Mouse (Mus musculus) heart, embryonic 15.5 days (tissue): ENCODE results near the gene Slc25a18. TPM values are rescaled to one million over a fixed set of nuclear protein-coding genes. Genes with fewer than 3 reads are reported as not detected.
"Not testable (repeated sequence)": the region's sequence is repeated elsewhere in the genome, so short reads cannot be mapped to it uniquely, and the experiment has no call there.

ENCODE experiments used
- ATAC-seq: fragments of 200-750 bp; cut with Nextera tagmentation; replicated peaks from 2 replicates; pipeline ENCODE4 v1.8.0; 2017; ENCODE audit warnings: low read depth, moderate TSS enrichment; ENCODE audit not compliant: insufficient number of reproducible peaks, insufficient read depth, low FRiP score
- H3K27ac ChIP-seq: fragments of 300-500 bp; sonication (generic); 2 replicates; pipeline ENCODE4 v1.5.1; 2015; ENCODE audit warnings: mild to moderate bottlenecking, inconsistent platforms
- H3K27me3 ChIP-seq: fragments of 300-500 bp; sonication (generic); 2 replicates; pipeline ENCODE4 v1.6.1; 2015; ENCODE audit warnings: inconsistent platforms
- H3K36me3 ChIP-seq: fragments of 300-500 bp; sonication (generic); 2 replicates; pipeline ENCODE4 v1.6.1; 2015; ENCODE audit warnings: mild to moderate bottlenecking, inconsistent platforms
- H3K4me1 ChIP-seq: fragments of 300-500 bp; sonication (generic); replicated peaks from 2 replicates; pipeline ENCODE4 v1.6.1; 2015; ENCODE audit warnings: inconsistent platforms
- H3K4me2 ChIP-seq: fragments of 300-500 bp; sonication (generic); 2 replicates; pipeline ENCODE4 v1.6.1; 2015; ENCODE audit warnings: inconsistent platforms, mild to moderate bottlenecking, moderate library complexity
- H3K4me3 ChIP-seq: fragments of 300-500 bp; sonication (generic); 2 replicates; pipeline ENCODE4 v1.5.1; 2015; ENCODE audit warnings: mild to moderate bottlenecking, inconsistent platforms
- H3K9ac ChIP-seq: fragments of 300-500 bp; sonication (generic); 2 replicates; pipeline ENCODE4 v1.6.1; 2015; ENCODE audit warnings: mild to moderate bottlenecking, inconsistent platforms
- H3K9me3 ChIP-seq: fragments of 300-500 bp; sonication (generic); replicated peaks from 2 replicates; pipeline ENCODE4 v1.6.1; 2016; ENCODE audit warnings: inconsistent platforms
- WGBS: fragments of 180-500 bp; shearing (Covaris S2); methylation state at CpG from one replicate; pipeline ENCODE4 v1.1.7; 2015; ENCODE audit warnings: mixed read lengths; 5-methylcytosine and 5-hydroxymethylcytosine counted together
- polyA plus RNA-seq: library from polyadenylated mRNA; unstranded; fragments of >200 nt; fragmentation: Nextera tagmentation; extraction: Ambion mirVana; gene quantifications from 2 replicates; pipeline ENCODE4 v1.2.1, GENCODE M21; 2015

Slc25a18 gene
- polyA plus RNA-seq, 1 experiment from 2014 or later, result 0.09 TPM

DNA sequence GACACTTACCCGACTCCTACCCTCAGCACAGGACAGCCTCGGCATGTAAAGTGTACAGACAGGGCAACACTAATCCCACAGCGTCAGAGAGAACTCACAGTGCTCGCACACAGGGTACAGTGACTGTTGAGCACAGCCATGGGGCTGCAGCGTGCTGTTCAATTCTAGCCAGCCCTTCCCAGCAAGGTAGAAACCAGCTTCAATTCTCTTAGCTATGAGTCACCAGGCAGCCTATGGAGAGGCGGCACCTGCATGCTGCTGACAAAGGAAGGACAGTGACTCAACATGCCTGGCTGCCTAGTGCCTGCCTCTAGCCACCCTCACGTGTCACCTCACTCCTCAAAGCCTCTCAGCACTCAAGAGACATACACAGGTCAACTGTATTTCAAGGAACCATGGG is 24.6 kb downstream of the Slc25a18 start:
- no peaks in the 10 kb centered on the region for H3K4me1 ChIP-seq
- H3K27ac ChIP-seq, result no peak overlapping the region
- H3K9me3 ChIP-seq, result no peaks in the 10 kb centered on the region
- peaks cover 95% of the 10 kb centered on the region for H3K36me3 ChIP-seq
- H3K4me2 ChIP-seq, result no peak overlapping the region
- ATAC-seq, result no peak
- no peak overlapping the region for H3K9ac ChIP-seq
- WGBS, result 70% methylated on average over 7 of the region's 7 CpGs
- no peaks in the 10 kb centered on the region for H3K27me3 ChIP-seq
- no peak overlapping the region for H3K4me3 ChIP-seq

DNA sequence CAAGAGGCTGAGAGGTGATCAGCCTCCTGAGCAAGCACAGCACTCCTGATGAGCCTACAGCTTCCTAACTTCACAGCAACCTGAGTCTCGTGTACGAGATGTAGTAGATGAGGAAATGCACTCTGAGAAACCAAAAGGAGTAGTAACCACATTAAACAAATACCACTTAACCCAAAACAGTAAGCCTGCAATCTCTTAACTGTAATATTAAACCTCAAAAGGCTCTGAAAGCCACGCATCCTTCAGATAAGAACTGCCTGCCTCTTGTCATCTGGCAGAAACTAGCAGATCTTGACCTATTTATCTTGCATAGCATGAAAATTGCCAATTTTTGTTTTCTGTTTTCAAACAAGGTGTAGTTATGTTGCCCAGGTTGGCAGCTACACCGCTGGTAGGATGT is 25.5 kb downstream of the Slc25a18 start:
- no peaks in the 10 kb centered on the region for H3K4me1 ChIP-seq
- H3K27ac ChIP-seq, result no peak overlapping the region
- H3K9ac ChIP-seq, result no peak overlapping the region
- no peaks in the 10 kb centered on the region for H3K27me3 ChIP-seq
- WGBS, result 82% methylated on average over 4 of the region's 4 CpGs
- H3K9me3 ChIP-seq, result no peaks in the 10 kb centered on the region
- no peak overlapping the region for H3K4me2 ChIP-seq
- no peak overlapping the region for H3K4me3 ChIP-seq
- no peak for ATAC-seq
- H3K36me3 ChIP-seq, result peaks cover 95% of the 10 kb centered on the region

- H3K4me1 ChIP-seq, result no peaks in the 10 kb centered on the region
- no peak overlapping the region for H3K9ac ChIP-seq
- no peaks in the 10 kb centered on the region for H3K9me3 ChIP-seq
- WGBS, result 81% methylated on average over 4 of the region's 4 CpGs
- H3K4me3 ChIP-seq, result no peak overlapping the region
- H3K27ac ChIP-seq, result no peak overlapping the region
- H3K36me3 ChIP-seq, result peaks cover 95% of the 10 kb centered on the region
- no peak for ATAC-seq
- H3K4me2 ChIP-seq, result no peak overlapping the region
- H3K27me3 ChIP-seq, result no peaks in the 10 kb centered on the region
Observed at GRCm38 (mm10) chr6:120799581-120800041, 26.2 kb downstream of the Slc25a18 start.

DNA sequence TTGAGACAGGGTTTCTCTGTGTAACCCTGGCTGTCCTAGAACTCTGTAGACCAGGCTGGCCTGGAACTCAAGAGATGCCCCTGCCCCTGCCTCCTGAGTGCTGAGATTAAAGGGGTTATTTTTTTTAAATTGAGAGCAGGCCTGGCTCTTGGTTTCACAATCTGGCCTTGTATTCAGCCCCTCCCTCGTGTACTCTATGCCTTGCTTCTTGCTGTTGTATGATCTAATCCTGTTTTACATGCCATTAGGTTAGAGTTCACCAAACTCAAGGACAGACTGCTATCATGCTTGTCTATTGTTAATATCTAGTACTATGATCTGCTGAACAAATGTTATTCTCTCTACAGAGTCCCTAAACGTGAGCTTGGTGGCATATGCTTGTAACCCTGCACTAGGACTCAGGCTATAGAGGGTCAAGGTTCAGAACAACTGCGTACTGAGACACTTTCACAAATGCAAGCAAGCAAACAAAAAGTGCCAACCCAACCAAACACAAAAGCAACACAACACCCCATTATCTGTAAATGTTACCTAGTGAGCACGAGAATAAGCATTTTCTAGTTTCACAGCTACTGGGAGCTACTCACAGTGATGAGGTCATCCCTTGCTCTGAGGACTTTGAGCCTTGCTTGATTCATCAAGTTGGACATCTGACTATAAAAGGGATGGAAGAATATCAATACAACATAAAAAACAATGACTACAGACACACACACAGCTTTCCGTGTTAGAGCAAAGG is 33.8 kb downstream of the Slc25a18 start:
- no peaks in the 10 kb centered on the region for H3K27me3 ChIP-seq
- H3K9me3 ChIP-seq, result no peaks in the 10 kb centered on the region
- H3K4me2 ChIP-seq, result no peak overlapping the region
- peaks cover 88% of the 10 kb centered on the region for H3K36me3 ChIP-seq
- no peaks in the 10 kb centered on the region for H3K4me1 ChIP-seq
- no peak overlapping the region for H3K9ac ChIP-seq
- 77% methylated on average over 5 of the region's 5 CpGs for WGBS
- ATAC-seq, result no peak
- no peak overlapping the region for H3K4me3 ChIP-seq
- H3K27ac ChIP-seq, result no peak overlapping the region

DNA sequence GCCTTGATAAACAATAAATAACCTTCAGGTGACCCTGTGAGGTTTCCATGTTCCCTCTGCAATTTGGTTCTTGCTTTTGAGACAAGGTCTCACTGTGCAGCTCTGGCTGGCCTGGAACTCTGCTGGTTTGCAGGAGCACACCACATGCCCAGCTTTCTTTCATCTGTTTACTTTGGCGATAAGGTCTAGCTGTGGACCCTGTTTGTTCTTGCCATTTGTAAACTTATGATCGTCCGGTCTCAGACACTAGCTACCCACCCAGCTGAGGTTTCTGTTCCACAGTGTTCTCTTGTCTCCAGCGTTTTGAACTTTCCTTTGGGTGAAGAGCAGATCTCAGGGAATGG is 34.3 kb downstream of the Slc25a18 start:
- 83% methylated on average over 4 of the region's 4 CpGs for WGBS
- no peak for ATAC-seq
- Histone ChIP-seq H3K9ac (no peak overlapping the region), H3K4me1 (no peaks in the 10 kb centered on the region), H3K4me3 (no peak overlapping the region), H3K27me3 (no peaks in the 10 kb centered on the region), H3K9me3 (no peaks in the 10 kb centered on the region), H3K27ac (no peak overlapping the region), H3K4me2 (no peak overlapping the region), H3K36me3 (peaks cover 83% of the 10 kb centered on the region)

GRCm38 (mm10) chr6:120811999-120812398 is 38.6 kb downstream of the Slc25a18 start:
- ATAC-seq, H3K4me3 ChIP-seq, H3K9ac ChIP-seq, H3K4me1 ChIP-seq, H3K27me3 ChIP-seq, H3K27ac ChIP-seq, H3K4me2 ChIP-seq, H3K9me3 ChIP-seq: not testable (repeated sequence)
- H3K36me3 ChIP-seq, result peaks cover 43% of the 10 kb centered on the region
- 97% methylated on average over 10 of the region's 10 CpGs for WGBS

DNA sequence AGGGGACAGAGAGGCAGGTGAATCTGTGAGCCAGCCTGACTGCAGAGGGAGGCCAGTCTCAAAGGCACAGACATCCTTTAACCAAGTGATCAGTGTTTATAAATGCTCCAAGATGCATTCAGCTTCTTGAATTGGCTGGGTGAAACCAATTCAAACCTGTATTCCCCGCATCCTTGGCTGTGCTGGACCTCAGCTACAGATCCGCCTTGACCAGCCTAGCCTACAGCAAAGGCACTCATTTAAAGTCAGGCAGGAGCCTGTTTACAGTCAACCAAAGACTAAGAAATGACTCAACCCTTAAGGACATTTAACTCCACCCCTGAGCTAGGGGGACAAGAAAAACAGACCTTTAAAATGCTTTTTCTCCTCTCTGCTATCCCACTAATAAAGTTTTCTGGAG is 45.9 kb downstream of the Slc25a18 start:
- no peak overlapping the region for H3K9ac ChIP-seq
- H3K27ac ChIP-seq, result no peak overlapping the region
- no peaks in the 10 kb centered on the region for H3K27me3 ChIP-seq
- H3K4me3 ChIP-seq, result no peak overlapping the region
- peaks cover 17% of the 10 kb centered on the region for H3K4me1 ChIP-seq
- no peak overlapping the region for H3K4me2 ChIP-seq
- peaks cover 26% of the 10 kb centered on the region for H3K36me3 ChIP-seq
- ATAC-seq, result no peak
- 98% methylated on average over 2 of the region's 2 CpGs for WGBS
- H3K9me3 ChIP-seq, result no peaks in the 10 kb centered on the region

- H3K4me1 ChIP-seq, result peaks cover 17% of the 10 kb centered on the region
- H3K9me3 ChIP-seq, result no peaks in the 10 kb centered on the region
- WGBS, result 80% methylated on average over 5 of the region's 5 CpGs
- no peak for ATAC-seq
- no peak overlapping the region for H3K9ac ChIP-seq
- H3K4me3 ChIP-seq, result no peak overlapping the region
- H3K4me2 ChIP-seq, result no peak overlapping the region
- peaks cover 26% of the 10 kb centered on the region for H3K36me3 ChIP-seq
- no peak overlapping the region for H3K27ac ChIP-seq
- H3K27me3 ChIP-seq, result no peaks in the 10 kb centered on the region
Observed at GRCm38 (mm10) chr6:120820144-120820543, 46.8 kb downstream of the Slc25a18 start.

DNA sequence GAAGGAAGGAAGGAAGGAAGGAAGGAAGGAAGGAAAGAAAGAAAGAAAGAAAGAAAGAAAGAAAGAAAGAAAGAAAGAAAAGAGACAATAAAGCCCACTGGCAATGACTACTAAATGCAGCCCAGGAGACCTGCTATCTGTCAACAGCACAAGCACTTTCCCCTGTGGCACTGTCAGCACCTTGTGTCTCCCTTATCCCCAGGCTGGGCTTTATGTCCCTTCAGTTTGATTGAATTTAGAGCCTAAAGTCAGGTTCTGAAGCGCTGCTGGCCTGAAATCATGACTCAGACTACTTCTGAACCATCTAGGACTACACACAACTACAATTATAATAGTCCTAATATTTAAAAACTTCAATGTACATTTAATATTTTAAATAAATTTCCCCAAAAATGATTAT is 47.6 kb downstream of the Slc25a18 start:
- Histone ChIP-seq H3K4me2 (peak overlapping the region; percentile 67), H3K9me3 (no peaks in the 10 kb centered on the region), H3K4me3 (peak overlapping the region; percentile 93; the same call in 1 of the 2 replicates), H3K27ac (no peak overlapping the region), H3K27me3 (no peaks in the 10 kb centered on the region), H3K4me1 (peaks cover 17% of the 10 kb centered on the region), H3K36me3 (peaks cover 26% of the 10 kb centered on the region), H3K9ac (no peak overlapping the region)
- no peak for ATAC-seq
- WGBS, result 56% methylated on average over 1 of the region's 1 CpGs

DNA sequence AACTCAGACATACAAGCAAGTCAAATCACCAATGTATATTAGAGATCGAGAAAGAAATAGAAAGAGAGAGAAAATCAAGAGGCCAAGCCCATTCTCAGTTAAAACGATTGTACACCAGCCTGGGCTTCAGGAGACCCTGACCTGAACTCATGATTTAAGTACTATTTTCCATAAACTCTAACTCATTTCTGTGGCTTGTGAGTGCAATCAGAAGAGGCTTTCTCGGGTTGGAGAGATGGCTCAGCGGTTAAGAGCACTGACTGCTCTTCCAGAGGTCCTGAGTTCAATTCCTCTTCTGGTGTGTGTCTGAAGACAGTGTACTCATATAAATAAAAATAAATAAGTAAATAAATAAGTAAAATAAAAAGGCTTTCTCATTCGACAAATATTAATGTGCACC is 48.3 kb downstream of the Slc25a18 start:
- no peak for ATAC-seq
- H3K27ac ChIP-seq, result peak overlapping the region; percentile 90; the same call in 1 of the 2 replicates
- peak overlapping the region; percentile 67 for H3K4me2 ChIP-seq
- H3K36me3 ChIP-seq, result peaks cover 26% of the 10 kb centered on the region
- H3K9me3 ChIP-seq, result no peaks in the 10 kb centered on the region
- H3K4me1 ChIP-seq, result peaks cover 17% of the 10 kb centered on the region
- H3K9ac ChIP-seq, result peak overlapping the region; percentile 89
- WGBS, result 43% methylated on average over 5 of the region's 5 CpGs
- no peaks in the 10 kb centered on the region for H3K27me3 ChIP-seq
- peak overlapping the region; percentile 93 for H3K4me3 ChIP-seq

DNA sequence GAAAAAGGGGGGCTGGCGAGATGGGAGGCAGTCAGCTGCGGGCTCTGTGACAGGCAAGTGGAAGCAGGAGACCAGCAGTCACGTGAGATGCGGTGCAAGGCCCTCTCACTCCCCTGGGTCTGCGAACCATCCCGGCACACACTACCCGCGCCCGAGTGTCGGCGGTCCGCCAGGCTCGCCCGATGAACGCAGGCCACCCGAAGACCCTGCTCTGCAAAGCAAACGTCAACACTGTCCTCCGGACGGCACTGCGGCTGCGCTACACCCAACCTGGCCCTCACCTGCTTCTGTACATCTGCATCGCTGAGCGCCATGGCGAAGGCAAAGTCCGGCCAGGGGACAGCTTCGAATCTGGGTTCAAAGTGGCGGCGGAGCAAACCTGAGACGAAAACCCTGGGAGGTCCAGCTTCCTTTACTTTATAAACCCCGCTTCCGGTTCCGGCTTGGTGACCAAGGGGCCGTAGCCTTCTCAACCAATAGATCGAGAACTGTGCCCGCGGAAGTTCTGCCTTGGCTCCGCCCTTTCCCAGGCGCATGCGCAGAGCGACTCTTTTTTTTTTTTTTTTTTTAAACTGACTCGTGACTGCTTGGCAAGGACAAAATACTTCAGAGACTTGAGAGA is 49.0 kb downstream of the Slc25a18 start, which contains the start of gene Atp6v1e1:
TSS of gene Atp6v1e1 (minus strand) at position 487 of the 622 bp plus-strand sequence.
- Histone ChIP-seq H3K27ac (peak within 1 kb of the TSS; percentile 90), H3K36me3 (peaks cover 23% of the 10 kb centered on the region), H3K9ac (peak within 1 kb of the TSS; percentile 89), H3K27me3 (no peaks in the 10 kb centered on the region), H3K4me1 (peaks cover 17% of the 10 kb centered on the region), H3K4me2 (peak within 1 kb of the TSS; percentile 67), H3K4me3 (peak within 1 kb of the TSS; percentile 93), H3K9me3 (no peaks in the 10 kb centered on the region)
- under 1% methylated on average over 41 of the region's 41 CpGs for WGBS
- peak; percentile 96 for ATAC-seq
